Mouse (Mus musculus): ENCODE measurements around the gene Msh5.

- TF ChIP-seq EP300 (optimal IDR thresholded peaks at IDR 0.05) (no peak), CTCF (IDR thresholded peaks at IDR 0.05; ENCODE audit: low read depth) (no peak)
Observed at GRCm38 (mm10) chr17:35016376-35016775, 30.2 kb downstream of the Msh5 start, which contains the start of gene Vwa7.

All from stomach, postnatal 0 days (tissue).